Mouse (Mus musculus) cerebellum, adult 18-20 months (tissue): ENCODE data around the gene Astl.
"Not testable (repeated sequence)": the region's sequence is repeated elsewhere in the genome, so short reads cannot be mapped to it uniquely, and the experiment has no call there.

Experiments used
- DNase-seq, 2 experiments: peaks; one replicate each; pipeline ENCODE4 v3.0.0; 2021

Astl gene

GRCm38 (mm10) chr2:127338416-127338815 is at the start of gene Astl:
TSS of gene Astl (plus strand) at chr2:127338639.
- no peak for DNase-seq

GRCm38 (mm10) chr2:127292250-127292649 is 46.2 kb upstream of the Astl start:
- no peak for DNase-seq

GRCm38 (mm10) chr2:127297001-127297805 is 41.2 kb upstream of the Astl start:
- DNase-seq, result no peak

GRCm38 (mm10) chr2:127298056-127298455 is 40.4 kb upstream of the Astl start:
- DNase-seq, result no peak

- DNase-seq, result no peak
Measured at GRCm38 (mm10) chr2:127300701-127301100, 37.7 kb upstream of the Astl start.

- no peak for DNase-seq
Measured at GRCm38 (mm10) chr2:127301883-127302282, 36.6 kb upstream of the Astl start.

GRCm38 (mm10) chr2:127304192-127304591 is 34.2 kb upstream of the Astl start:
- DNase-seq, result not testable (repeated sequence)

GRCm38 (mm10) chr2:127304609-127305210 is 33.7 kb upstream of the Astl start:
- no peak for DNase-seq

GRCm38 (mm10) chr2:127306123-127306522 is 32.3 kb upstream of the Astl start:
- DNase-seq, result no peak

- DNase-seq, result no peak
Measured at GRCm38 (mm10) chr2:127307179-127307578, 31.3 kb upstream of the Astl start.

- no peak for DNase-seq
Measured at GRCm38 (mm10) chr2:127308660-127309059, 29.8 kb upstream of the Astl start.

GRCm38 (mm10) chr2:127310246-127310645 is 28.2 kb upstream of the Astl start:
- no peak for DNase-seq

GRCm38 (mm10) chr2:127310685-127311084 is 27.8 kb upstream of the Astl start:
- DNase-seq, result no peak

- DNase-seq, result no peak
Measured at GRCm38 (mm10) chr2:127311193-127311592, 27.2 kb upstream of the Astl start.

GRCm38 (mm10) chr2:127312801-127313200 is 25.6 kb upstream of the Astl start:
- no peak for DNase-seq

GRCm38 (mm10) chr2:127313878-127314277 is 24.6 kb upstream of the Astl start:
- DNase-seq, result no peak

GRCm38 (mm10) chr2:127314467-127315154 is 23.8 kb upstream of the Astl start:
- no peak for DNase-seq

- DNase-seq, result no peak
Measured at GRCm38 (mm10) chr2:127315155-127315470, 23.3 kb upstream of the Astl start.

- DNase-seq, result no peak
Measured at GRCm38 (mm10) chr2:127316431-127316830, 22.0 kb upstream of the Astl start.

GRCm38 (mm10) chr2:127318136-127318535 is 20.3 kb upstream of the Astl start:
- DNase-seq, result no peak

GRCm38 (mm10) chr2:127319071-127319470 is 19.4 kb upstream of the Astl start:
- DNase-seq, result no peak

- no peak for DNase-seq
Measured at GRCm38 (mm10) chr2:127322671-127323285, 15.7 kb upstream of the Astl start.

- no peak for DNase-seq
Measured at GRCm38 (mm10) chr2:127323667-127324066, 14.8 kb upstream of the Astl start.

- no peak for DNase-seq
Measured at GRCm38 (mm10) chr2:127324456-127324855, 14.0 kb upstream of the Astl start.
